Mouse (Mus musculus): ENCODE data around the gene Itfg1. TPM values are rescaled to one million over a fixed set of nuclear protein-coding genes. Genes with fewer than 3 reads are reported as not detected.
A peak's percentile ranks its signal among the peaks of the same experiment; 100 is the strongest.
"Not testable (repeated sequence)": the region's sequence is repeated elsewhere in the genome, so short reads cannot be mapped to it uniquely, and the experiment has no call there.

Gene Itfg1
- total RNA-seq (2021) = 68.1 and 70.8 TPM in 2 replicates
- long read RNA-seq, transcript Itfg1-201 (18 exons, 3,306 nt) = major isoform, 95 of 112 reads
- long read RNA-seq, partial matches to known transcripts = 9 of 112 reads
- long read RNA-seq, other reads (novel, unspliced or antisense) = 8 of 112 reads

GRCm38 (mm10) chr8:85840657-85841488 lies at the start of gene Itfg1, which contains the start of gene Phkb:
Itfg1 (minus strand) TSS chr8:85840921.
Phkb (plus strand) TSS chr8:85840959.
- peak; percentile 91 for DNase-seq

GRCm38 (mm10) chr8:85884811-85885210 lies 44.1 kb upstream of the Itfg1 start:
- no peak for DNase-seq

- no peak for DNase-seq
These were observed 38.9 kb upstream of the Itfg1 start for GRCm38 (mm10) chr8:85879624-85880023.

GRCm38 (mm10) chr8:85877976-85878375 lies 37.3 kb upstream of the Itfg1 start:
- no peak for DNase-seq

GRCm38 (mm10) chr8:85871660-85872059 lies 30.9 kb upstream of the Itfg1 start:
- DNase-seq = no peak

- DNase-seq = no peak
These were observed 21.7 kb upstream of the Itfg1 start for GRCm38 (mm10) chr8:85862381-85862780.

GRCm38 (mm10) chr8:85860612-85861011 lies 19.9 kb upstream of the Itfg1 start:
- DNase-seq = no peak

- DNase-seq = not testable (repeated sequence)
These were observed 16.6 kb upstream of the Itfg1 start for GRCm38 (mm10) chr8:85857227-85857896.

GRCm38 (mm10) chr8:85854220-85855123 lies 13.8 kb upstream of the Itfg1 start:
- no peak for DNase-seq

- DNase-seq = no peak
These were observed 5.2 kb upstream of the Itfg1 start for GRCm38 (mm10) chr8:85845887-85846286.

- no peak for DNase-seq
These were observed 721 bp upstream of the Itfg1 start for GRCm38 (mm10) chr8:85841489-85841795.

- DNase-seq = no peak
These were observed 635 bp downstream of the Itfg1 start for GRCm38 (mm10) chr8:85839916-85840656.

- DNase-seq = no peak
These were observed 27.1 kb downstream of the Itfg1 start for GRCm38 (mm10) chr8:85813621-85814020.

- DNase-seq = no peak
These were observed 39.3 kb downstream of the Itfg1 start for GRCm38 (mm10) chr8:85801408-85801807.

GRCm38 (mm10) chr8:85800164-85800563 lies 40.6 kb downstream of the Itfg1 start:
- no peak for DNase-seq

GRCm38 (mm10) chr8:85796392-85796791 lies 44.3 kb downstream of the Itfg1 start:
- not testable (repeated sequence) for DNase-seq

- no peak for DNase-seq
These were observed 52.4 kb downstream of the Itfg1 start for GRCm38 (mm10) chr8:85788341-85788740.

GRCm38 (mm10) chr8:85787909-85788308 lies 52.8 kb downstream of the Itfg1 start:
- no peak for DNase-seq

GRCm38 (mm10) chr8:85785506-85785905 lies 55.2 kb downstream of the Itfg1 start:
- no peak for DNase-seq

- DNase-seq = no peak
These were observed 56.9 kb downstream of the Itfg1 start for GRCm38 (mm10) chr8:85783871-85784270.

GRCm38 (mm10) chr8:85780091-85780490 lies 60.6 kb downstream of the Itfg1 start:
- no peak for DNase-seq

- DNase-seq = no peak
These were observed 95.7 kb downstream of the Itfg1 start for GRCm38 (mm10) chr8:85745053-85745452.
